Mouse (Mus musculus): ENCODE data around the gene Gm21425. TPM values are rescaled to one million over a fixed set of nuclear protein-coding genes. Genes with fewer than 3 reads are reported as not detected.
"Not testable (repeated sequence)": the region's sequence is repeated elsewhere in the genome, so short reads cannot be mapped to it uniquely, and the experiment has no call there.

Gene Gm21425
- polyA plus RNA-seq (2015; fragmentation: Nextera tagmentation; extraction: Ambion mirVana): not detected in 2 replicates

DNA sequence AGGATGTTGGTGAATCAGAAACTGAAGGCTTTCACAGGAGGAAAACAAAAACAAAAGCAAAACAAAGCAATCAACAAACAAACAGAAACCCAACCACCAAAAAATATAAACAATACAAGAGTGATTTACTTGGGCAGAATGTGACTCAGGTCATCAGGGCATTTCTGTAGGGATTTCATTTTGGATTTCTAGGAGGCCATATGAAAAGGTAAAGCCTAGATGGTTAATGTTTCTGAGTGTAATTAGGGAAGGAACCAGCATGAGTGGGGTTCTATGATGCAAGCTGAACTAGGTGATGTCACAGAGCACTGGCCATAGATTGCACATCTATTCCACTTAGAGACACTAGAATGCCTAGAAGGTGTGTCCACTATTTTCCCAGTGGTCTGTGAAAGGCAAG, at the start of gene Gm21425:
Gm21425 (plus strand) TSS at position 301 of the 400 bp plus-strand sequence.
- H3K9ac ChIP-seq; H3K9me3 ChIP-seq; ATAC-seq; H3K4me1 ChIP-seq (replicated peaks); H3K27me3 ChIP-seq (replicated peaks); H3K27ac ChIP-seq; H3K4me2 ChIP-seq (replicated peaks); H3K4me3 ChIP-seq (replicated peaks); H3K36me3 ChIP-seq: not testable (repeated sequence)

DNA sequence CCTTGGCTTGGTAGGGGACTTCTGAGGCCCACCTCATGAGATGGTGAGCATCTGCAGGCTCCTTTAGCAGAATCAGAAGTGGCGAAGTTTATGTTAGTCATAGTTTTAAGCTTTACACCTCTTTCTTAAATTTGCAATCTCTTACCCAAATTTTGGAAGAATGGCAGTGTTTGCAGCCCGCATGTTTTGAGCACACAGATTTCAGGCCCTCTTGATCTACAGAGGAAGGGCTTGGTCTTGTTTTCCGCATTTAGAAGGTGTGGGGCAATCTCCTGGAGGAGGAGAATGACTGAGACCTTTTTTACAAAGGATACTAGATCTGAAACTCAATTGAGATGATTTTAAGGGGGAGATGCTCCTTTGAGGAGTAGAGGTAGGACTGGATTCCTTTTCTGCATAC, 28.4 kb upstream of the Gm21425 start, which contains the start of gene Gm21891:
Gm21891 (minus strand) TSS at position 101 of the 400 bp plus-strand sequence.
- not testable (repeated sequence) for H3K9me3 ChIP-seq; H3K4me1 ChIP-seq (replicated peaks); H3K27ac ChIP-seq; H3K4me3 ChIP-seq (replicated peaks); H3K9ac ChIP-seq; H3K4me2 ChIP-seq (replicated peaks); H3K27me3 ChIP-seq (replicated peaks); ATAC-seq; H3K36me3 ChIP-seq
- no CpG with 5 or more reads among the region's 3 CpGs for WGBS

Other genes starting within 250 kb of the Gm21425 start
- gene Gm20807, start 119.1 kb upstream of the Gm21425 start, polyA plus RNA-seq (2015; fragmentation: Nextera tagmentation; extraction: Ambion mirVana): not detected in 2 replicates
- not detected in 2 replicates for gene Gm21891, start 28.5 kb upstream of the Gm21425 start, polyA plus RNA-seq (2015; fragmentation: Nextera tagmentation; extraction: Ambion mirVana)
- gene Gm21828, start 62.0 kb downstream of the Gm21425 start, polyA plus RNA-seq (2015; fragmentation: Nextera tagmentation; extraction: Ambion mirVana): not detected in 2 replicates
- not detected in 2 replicates for gene Gm21440, start 90.4 kb downstream of the Gm21425 start, polyA plus RNA-seq (2015; fragmentation: Nextera tagmentation; extraction: Ambion mirVana)
- gene Gm21454, start 90.5 kb downstream of the Gm21425 start, polyA plus RNA-seq (2015; fragmentation: Nextera tagmentation; extraction: Ambion mirVana): not detected in 2 replicates
- not detected in 2 replicates for gene Gm21725, start 187.1 kb downstream of the Gm21425 start, polyA plus RNA-seq (2015; fragmentation: Nextera tagmentation; extraction: Ambion mirVana)